Mouse (Mus musculus): ENCODE results near the gene Col23a1.

DNA sequence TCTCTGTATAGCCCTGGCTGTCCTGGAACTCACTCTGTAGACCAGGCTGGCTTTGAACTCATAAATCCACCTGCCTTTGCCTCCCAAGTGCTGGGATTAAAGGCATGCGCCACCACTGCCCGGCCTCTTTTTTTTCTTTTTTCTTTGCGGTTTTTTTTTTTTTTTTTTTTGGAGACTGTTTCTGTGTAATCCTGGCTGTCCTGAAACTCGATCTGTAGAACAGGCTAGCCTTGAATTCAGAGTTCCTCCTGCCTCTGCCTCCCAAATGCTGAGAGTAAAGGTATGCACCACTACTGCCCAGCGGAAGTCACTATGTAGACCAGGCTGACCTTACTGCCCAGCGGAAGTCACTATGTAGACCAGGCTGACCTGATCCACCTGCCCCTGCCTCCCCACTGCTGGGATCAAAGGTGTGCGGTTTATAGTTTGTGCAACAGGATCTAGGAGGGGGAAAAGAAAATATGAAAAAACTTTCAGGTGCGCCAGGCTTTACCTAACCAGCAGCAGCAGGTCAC, 329.2 kb downstream of the Col23a1 start:
- TF ChIP-seq CTCF (IDR thresholded peaks at IDR 0.05; ENCODE audit: low read depth) (no peak), EP300 (IDR thresholded peaks at IDR 0.05; ENCODE audit: low read depth) (no peak)

Measured in heart, postnatal 0 days (tissue).